Mouse (Mus musculus) cortical plate, adult 2 months (tissue): ENCODE measurements around the gene Slc37a2.

Source experiments
- CTCF ChIP-seq: fragments of 200-500 bp; IDR thresholded peaks from 2 replicates; pipeline ENCODE4 v1.5.1; 2011; ENCODE audit warnings: mild to moderate bottlenecking, control low read depth, low read length; ENCODE audit not compliant: insufficient read depth; ENCODE audit errors: extremely low read depth
- POLR2A ChIP-seq: fragments of 200-500 bp; IDR thresholded peaks from 2 replicates; pipeline ENCODE4 v1.6.1; 2011; ENCODE audit warnings: mild to moderate bottlenecking, low read length, control low read depth; ENCODE audit not compliant: insufficient read depth; ENCODE audit errors: extremely low read depth

- TF ChIP-seq CTCF = peak; percentile 63
- TF ChIP-seq POLR2A = no peak
These were observed 319 bp upstream of the Slc37a2 start for GRCm38 (mm10) chr9:37255889-37256225.
